Mouse (Mus musculus) frontal cortex, postnatal 25 days (tissue): Measurements from ENCODE around the gene Zfp593.

ENCODE experiments used
- DNase-seq, 2 experiments: peaks; one replicate each; pipeline ENCODE4 v3.0.0; 2022; ENCODE audit warnings: low spot score in 2 of 2

Zfp593 gene

GRCm38 (mm10) chr4:134234876-134235275, 10.5 kb downstream of the Zfp593 start:
- DNase-seq = no peak

GRCm38 (mm10) chr4:134230431-134230830, 15.0 kb downstream of the Zfp593 start:
- DNase-seq = no peak

- DNase-seq = no peak
Observed at GRCm38 (mm10) chr4:134227194-134227593, 18.2 kb downstream of the Zfp593 start, which contains the start of gene Catsper4. Gene Catsper4 (minus strand): TSS chr4:134227383.

GRCm38 (mm10) chr4:134222793-134223600, 22.4 kb downstream of the Zfp593 start:
- DNase-seq = no peak

GRCm38 (mm10) chr4:134206488-134207053, 38.8 kb downstream of the Zfp593 start:
- no peak for DNase-seq

- DNase-seq = no peak
Observed at GRCm38 (mm10) chr4:134203340-134203896, 42.0 kb downstream of the Zfp593 start.

- no peak for DNase-seq
Observed at GRCm38 (mm10) chr4:134202904-134203303, 42.5 kb downstream of the Zfp593 start, which contains the start of gene Gm7534. Gene Gm7534 (minus strand): TSS chr4:134203004.

- no peak for DNase-seq
Observed at GRCm38 (mm10) chr4:134199371-134199770, 46.0 kb downstream of the Zfp593 start.
